Mouse (Mus musculus): ENCODE measurements around the gene Galnt7.

- TF ChIP-seq ZNF384 (IDR thresholded peaks at IDR 0.05; ENCODE audit: low read depth, low read length) (no peak), HCFC1 (IDR thresholded peaks at IDR 0.05; ENCODE audit: borderline replicate concordance, insufficient read depth, low read length) (no peak), CHD2 (IDR thresholded peaks at IDR 0.05; ENCODE audit: low read depth, low read length) (no peak), ZC3H11A (IDR thresholded peaks at IDR 0.05; ENCODE audit: borderline replicate concordance, low read depth, low read length) (no peak), MAFK (IDR thresholded peaks at IDR 0.05; ENCODE audit: insufficient read depth, low read depth, low read length) (no peak)
Measured at GRCm38 (mm10) chr8:57585128-57585442, 67.7 kb downstream of the Galnt7 start.

All from ES-E14 (cell line).